In genomic region chr3:122638329-122639196, GRCm38 (mm10) we compare ENCODE assay signal across 8 mouse cellular contexts. TPM values are rescaled to one million over a fixed set of nuclear protein-coding genes. Genes with fewer than 3 reads are reported as not detected.
DNase-seq lines count a peak whose midpoint lies in the region; ATAC-seq lines count a peak whose summit lies in the region.

No protein-coding gene starts in this region.

- H3K27me3 ChIP-seq in embryonic facial prominence, embryonic 14.5 days (replicated peaks; ENCODE audit: control insufficient read depth, insufficient read depth, low read length) = no peaks in the 10 kb centered on the region
- H3K27me3 ChIP-seq in limb, embryonic 12.5 days = no peaks in the 10 kb centered on the region
- no peaks in the 10 kb centered on the region for H3K27me3 ChIP-seq in midbrain, embryonic 16.5 days (ENCODE audit: control insufficient read depth, insufficient read depth, low read depth, low read length)

- no peaks in the 10 kb centered on the region for H3K36me3 ChIP-seq in embryonic facial prominence, embryonic 14.5 days (ENCODE audit: control insufficient read depth, insufficient read depth, low read length)
- no peaks in the 10 kb centered on the region for H3K36me3 ChIP-seq in limb, embryonic 12.5 days
- H3K36me3 ChIP-seq in midbrain, embryonic 16.5 days (ENCODE audit: control insufficient read depth, insufficient read depth, low read length) = no peaks in the 10 kb centered on the region

- no peak overlapping the region for H3K27ac ChIP-seq in embryonic facial prominence, embryonic 14.5 days (replicated peaks; ENCODE audit: low read depth, low read length)
- no peak overlapping the region for H3K27ac ChIP-seq in limb, embryonic 12.5 days
- H3K27ac ChIP-seq in midbrain, embryonic 16.5 days (ENCODE audit: low read length) = no peak overlapping the region

- WGBS in embryonic facial prominence, embryonic 14.5 days = 38% methylated on average over 14 of the region's 14 CpGs
- 38% methylated on average over 14 of the region's 14 CpGs for WGBS in limb, embryonic 12.5 days
- 33% methylated on average over 14 of the region's 14 CpGs for WGBS in midbrain, embryonic 16.5 days

- H3K9me3 ChIP-seq in embryonic facial prominence, embryonic 14.5 days (ENCODE audit: control insufficient read depth, low read length) = no peaks in the 10 kb centered on the region
- H3K9me3 ChIP-seq in limb, embryonic 12.5 days = no peaks in the 10 kb centered on the region
- H3K9me3 ChIP-seq in midbrain, embryonic 16.5 days (replicated peaks; ENCODE audit: control insufficient read depth, low read length, poor library complexity, severe bottlenecking) = no peaks in the 10 kb centered on the region

- H3K4me2 ChIP-seq in embryonic facial prominence, embryonic 14.5 days (ENCODE audit: low read depth, low read length) = peak overlapping the region; percentile 28
- H3K4me2 ChIP-seq in limb, embryonic 12.5 days = 0 out of 2 replicates have a peak overlapping the region, but pooled peaks have one; percentile 15
- H3K4me2 ChIP-seq in midbrain, embryonic 16.5 days (ENCODE audit: low read length) = 0 out of 2 replicates have a peak overlapping the region, but pooled peaks have one; percentile 8

- peak; percentile 99 for DNase-seq in 416B (ENCODE audit: low read depth)
- peak; percentile 77 to 95 for DNase-seq in adrenal gland, postnatal 4 days (ENCODE audit: low spot score in 2 of 2)
- DNase-seq in embryonic facial prominence, embryonic 14.5 days (ENCODE audit: low spot score) = peak; percentile 99
- peak; percentile 94 for DNase-seq in heart, adult 8-10 months (ENCODE audit: low spot score)
- peak; percentile 95 to 98 for DNase-seq in kidney, adult 8-10 months
- peak; percentile 76 to 93 for DNase-seq in spleen, postnatal 10 days (ENCODE audit: low spot score in 2 of 2)

- H3K9ac ChIP-seq in embryonic facial prominence, embryonic 14.5 days (ENCODE audit: low read depth, low read length) = no peak overlapping the region
- no peak overlapping the region for H3K9ac ChIP-seq in limb, embryonic 12.5 days (replicated peaks)
- no peak overlapping the region for H3K9ac ChIP-seq in midbrain, embryonic 16.5 days (ENCODE audit: low read depth, low read length)

- H3K4me3 ChIP-seq in embryonic facial prominence, embryonic 14.5 days (ENCODE audit: low read depth, low read length) = no peak overlapping the region
- H3K4me3 ChIP-seq in limb, embryonic 12.5 days (replicated peaks) = no peak overlapping the region
- no peak overlapping the region for H3K4me3 ChIP-seq in midbrain, embryonic 16.5 days (ENCODE audit: low read depth, low read length)

- H3K4me1 ChIP-seq in embryonic facial prominence, embryonic 14.5 days (ENCODE audit: control insufficient read depth, insufficient read depth, low read length) = no peaks in the 10 kb centered on the region; the same call in 1 of the 2 replicates
- peaks cover 18% of the 10 kb centered on the region for H3K4me1 ChIP-seq in limb, embryonic 12.5 days (replicated peaks)
- H3K4me1 ChIP-seq in midbrain, embryonic 16.5 days (ENCODE audit: control insufficient read depth, insufficient read depth, low read length) = no peaks in the 10 kb centered on the region

- ATAC-seq in embryonic facial prominence, embryonic 14.5 days (ENCODE audit: low read depth) = peak; percentile 76
- ATAC-seq in limb, embryonic 12.5 days (ENCODE audit: insufficient number of reproducible peaks, insufficient read depth, low FRiP score, low TSS enrichment, low read depth) = peak; percentile 49; the same call in 1 of the 2 replicates
- ATAC-seq in midbrain, embryonic 16.5 days = peak; percentile 81

RNA-seq across cellular contexts. Expression of gene Fnbp1l, which starts 19.0 kb away (rescaled TPM):
- total RNA-seq in adrenal gland, postnatal 4 days (2021) = 10 to 100 TPM; 36.1 to 47.9 TPM
- 36.8 and 44.6 TPM in 2 replicates for polyA plus RNA-seq in embryonic facial prominence, embryonic 14.5 days (2014; fragmentation: Nextera tagmentation; extraction: Ambion mirVana)
- 10 to 100 TPM; 11.9 to 15.8 (median 14.3) TPM for total RNA-seq in heart, adult 8-10 months (2022)
- 80.1 and 85.1 TPM in 2 replicates for polyA plus RNA-seq in limb, embryonic 12.5 days (2016; fragmentation: Nextera tagmentation; extraction: Ambion mirVana)
- polyA plus RNA-seq in midbrain, embryonic 16.5 days (2015; fragmentation: Nextera tagmentation; extraction: Ambion mirVana) = 257 and 294 TPM in 2 replicates
